Mouse (Mus musculus) frontal cortex, adult 2 months (tissue): ENCODE results near the gene Shisa3. TPM values are rescaled to one million over a fixed set of nuclear protein-coding genes. Genes with fewer than 3 reads are reported as not detected.
A peak's percentile ranks its signal among the peaks of the same experiment; 100 is the strongest.

Source experiments
- DNase-seq, 2 experiments: peaks; one replicate each; pipeline ENCODE4 v3.0.0; 2022; ENCODE audit warnings: low spot score in 1 of 2; ENCODE audit errors: extremely low spot score in 1 of 2
- polyA plus RNA-seq: library from polyadenylated mRNA; depleted of rRNA; stranded (reverse); fragments of >200 nt; gene quantifications from 2 replicates; pipeline ENCODE4 v1.2.3, GENCODE M21; 2012

Shisa3 gene
- polyA plus RNA-seq, 1 experiment = 19.5 TPM

DNA sequence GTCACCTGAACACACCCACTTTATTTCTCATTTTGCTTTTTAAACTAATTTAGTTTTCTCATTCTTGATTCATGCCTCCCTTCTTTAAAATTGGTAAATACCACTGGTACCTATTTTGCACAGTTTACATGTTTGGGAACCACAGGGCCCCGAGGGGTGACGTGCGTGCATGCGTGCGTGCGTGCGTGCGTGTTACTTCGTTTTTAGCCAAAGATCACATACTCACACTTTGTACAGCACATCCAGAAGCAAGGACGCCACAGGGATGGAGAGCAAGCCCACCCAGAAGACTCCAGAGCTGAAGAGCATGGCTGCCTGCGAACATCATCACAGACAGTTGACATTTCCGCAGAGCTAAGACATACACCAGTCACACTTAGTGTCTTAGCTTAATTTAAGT, 23.6 kb downstream of the Shisa3 start:
- DNase-seq = no peak

DNA sequence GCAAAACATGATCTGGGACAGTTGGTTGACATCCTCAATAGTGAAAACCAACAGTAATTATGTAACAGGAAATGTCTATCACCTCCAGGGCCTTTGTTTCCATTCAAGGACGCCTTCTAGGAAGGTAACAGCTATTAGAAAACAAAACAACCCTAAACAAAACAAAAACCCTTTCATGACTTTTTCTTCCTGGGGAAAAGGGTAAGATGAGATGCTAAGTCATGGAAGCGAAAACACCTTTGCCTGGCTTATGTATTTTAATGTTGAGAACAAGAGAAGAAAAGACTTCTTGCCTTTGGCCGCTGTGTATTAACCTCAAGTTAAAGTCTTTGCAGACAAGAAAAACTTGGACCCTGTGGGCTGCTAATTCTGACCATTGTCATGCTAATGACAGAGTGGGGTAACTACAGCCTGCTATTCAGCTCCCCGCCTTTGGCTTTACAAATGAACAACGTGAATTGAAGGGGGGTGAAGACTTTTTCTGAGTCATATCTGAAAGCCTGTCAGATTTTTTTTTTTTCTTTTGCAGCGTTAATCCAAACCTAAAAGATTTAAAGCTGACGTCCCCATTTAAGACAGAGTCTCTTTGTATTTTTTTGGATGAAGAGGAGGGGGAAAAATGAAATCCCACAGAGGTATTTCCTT, 25.6 kb downstream of the Shisa3 start:
- no peak for DNase-seq

GRCm38 (mm10) chr5:67633831-67634268, 26.2 kb downstream of the Shisa3 start:
- no peak for DNase-seq

GRCm38 (mm10) chr5:67634339-67634738, 26.7 kb downstream of the Shisa3 start:
- no peak for DNase-seq

GRCm38 (mm10) chr5:67640596-67641312, 33.1 kb downstream of the Shisa3 start:
- DNase-seq = no peak

GRCm38 (mm10) chr5:67641406-67642120, 33.9 kb downstream of the Shisa3 start:
- no peak for DNase-seq

GRCm38 (mm10) chr5:67643537-67644255, 36.0 kb downstream of the Shisa3 start:
- peak; percentile 28 to 50 for DNase-seq

GRCm38 (mm10) chr5:67646756-67647529, 39.3 kb downstream of the Shisa3 start:
- DNase-seq = no peak

DNA sequence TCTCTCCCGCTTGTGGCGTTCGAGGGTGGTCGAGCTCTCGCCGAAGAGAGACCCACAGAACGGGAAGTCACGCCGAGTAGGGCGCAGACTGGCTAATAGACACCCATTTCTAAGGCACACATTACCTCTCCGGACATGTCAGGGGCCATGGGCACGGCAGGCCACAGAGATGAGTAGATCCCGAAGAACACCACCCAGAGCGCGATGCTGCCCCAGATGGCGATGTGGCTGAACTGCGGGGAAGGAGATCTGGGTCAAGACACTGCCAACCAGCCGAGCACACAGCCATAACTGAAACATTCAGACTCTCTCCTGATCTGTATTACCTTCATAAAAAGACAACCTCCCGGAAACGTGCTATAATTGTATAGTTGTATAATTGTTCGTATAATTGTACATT, 39.9 kb downstream of the Shisa3 start:
- peak in 1 of 2 experiments; percentile 22 for DNase-seq

GRCm38 (mm10) chr5:67649156-67649555, 41.5 kb downstream of the Shisa3 start:
- DNase-seq = no peak

GRCm38 (mm10) chr5:67650021-67650420, 42.3 kb downstream of the Shisa3 start:
- no peak for DNase-seq

DNA sequence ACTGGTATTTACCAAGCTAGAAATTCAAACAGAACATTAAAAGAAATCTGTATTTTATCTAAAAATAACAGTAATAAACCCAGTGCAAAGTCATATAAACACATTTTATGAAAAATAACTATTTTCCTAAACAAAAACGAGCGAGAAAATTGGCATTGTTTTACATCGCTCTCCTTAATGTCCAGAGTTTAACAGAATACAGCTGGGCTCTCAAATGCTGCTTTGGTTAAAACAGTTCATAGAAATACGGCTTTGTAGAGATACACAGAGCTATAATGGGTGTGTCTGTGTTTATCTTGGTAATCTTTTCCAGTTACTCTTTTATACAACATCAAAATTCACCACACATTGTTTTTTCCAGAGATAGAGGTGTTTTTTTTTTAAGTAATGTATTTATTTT, 44.8 kb downstream of the Shisa3 start:
- DNase-seq = no peak

DNA sequence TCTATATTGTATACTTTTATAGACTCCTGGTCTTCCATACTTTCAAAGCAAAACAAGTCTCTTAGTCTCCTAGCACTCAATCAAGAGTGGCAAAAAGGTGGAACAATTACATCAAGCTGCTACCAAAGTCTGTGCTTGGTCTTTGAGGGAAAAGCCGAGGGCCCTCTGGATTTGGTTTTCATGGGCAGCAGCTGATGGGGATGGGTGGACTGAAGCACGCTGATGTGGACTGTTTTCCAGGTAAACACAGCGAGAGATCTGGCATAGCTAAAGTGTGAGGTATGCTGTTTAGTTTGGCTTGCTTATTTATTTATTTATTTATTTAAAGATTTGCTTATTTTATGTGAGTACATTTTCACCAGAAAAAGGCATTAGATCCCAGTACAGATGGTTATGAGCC, 45.9 kb downstream of the Shisa3 start:
- DNase-seq = no peak

- DNase-seq = peak; percentile 35 to 67
Observed at GRCm38 (mm10) chr5:67654572-67654971, 46.9 kb downstream of the Shisa3 start.

GRCm38 (mm10) chr5:67655696-67656519, 48.2 kb downstream of the Shisa3 start:
- DNase-seq = no peak

DNA sequence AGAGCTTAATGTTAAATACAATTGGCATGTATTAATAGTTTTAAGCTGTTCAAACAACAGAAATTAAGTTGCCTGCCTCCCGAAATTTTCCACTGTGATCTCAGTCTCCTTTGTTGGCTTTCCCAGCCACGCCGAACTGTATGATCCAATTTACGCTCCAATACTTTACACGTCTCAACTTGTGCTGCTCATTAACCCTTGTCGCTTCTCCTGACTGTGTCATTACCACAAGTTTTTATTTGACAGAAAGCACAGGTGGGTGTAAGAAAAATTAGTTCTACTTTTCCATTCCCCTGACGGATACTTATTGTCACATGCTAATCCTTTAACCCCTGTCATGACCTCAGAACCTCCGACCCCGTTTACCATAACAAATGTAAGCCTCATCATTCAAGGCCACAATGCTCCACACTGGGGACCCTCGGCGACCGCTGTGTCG, 49.2 kb downstream of the Shisa3 start:
- no peak for DNase-seq

GRCm38 (mm10) chr5:67659864-67660263, 52.2 kb downstream of the Shisa3 start:
- DNase-seq = no peak

DNA sequence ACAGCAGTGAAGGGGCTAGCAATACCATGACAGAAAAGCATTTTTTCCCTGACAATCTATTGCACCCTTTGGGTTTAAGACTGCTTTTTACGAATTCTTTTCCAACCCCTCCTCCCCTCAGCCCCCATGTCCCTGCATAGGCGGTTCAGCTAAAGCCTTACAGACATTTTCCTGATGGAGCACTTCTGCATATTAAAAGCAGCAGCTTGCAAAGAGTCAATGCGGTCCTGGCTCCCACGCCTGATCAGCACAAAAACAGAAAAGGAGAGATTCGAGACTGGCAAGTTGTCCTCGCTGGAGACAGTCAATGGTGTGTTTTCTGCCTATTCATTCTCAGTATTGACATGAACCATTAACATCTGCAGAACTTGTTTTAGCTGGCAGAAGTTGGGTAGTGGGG, 55.0 kb downstream of the Shisa3 start:
- no peak for DNase-seq

GRCm38 (mm10) chr5:67669436-67669896, 61.8 kb downstream of the Shisa3 start:
- DNase-seq = no peak
